17 mouse cellular contexts compared by ENCODE assay signal in the genomic region with DNA sequence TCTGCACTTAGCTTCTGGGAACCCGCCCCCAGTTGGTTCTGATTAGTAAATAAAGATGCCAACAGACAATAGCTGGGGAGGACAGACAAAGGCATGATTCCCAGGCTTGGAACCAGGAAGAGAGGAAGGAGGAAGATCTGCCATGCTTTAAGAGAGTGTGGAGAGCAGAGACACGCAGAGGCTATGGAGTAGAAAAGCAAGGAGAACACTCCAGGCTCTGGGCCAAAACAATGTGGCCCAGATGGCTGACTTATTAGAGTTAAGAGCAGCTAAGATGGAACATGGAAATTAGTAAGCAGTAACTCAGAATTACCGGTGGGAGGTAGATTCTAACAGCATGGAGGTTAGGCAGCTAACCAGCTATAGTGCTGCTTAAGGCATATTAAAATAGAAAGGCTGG.
A peak's percentile ranks its signal among the peaks of the same experiment; 100 is the strongest.
DNase-seq lines count a peak whose midpoint lies in the region; ATAC-seq and TF ChIP-seq lines count a peak whose summit lies in the region.
"Had no signal": no experiment of that assay in that cellular context is flagged by ENCODE, and none has a peak within 500 bp of the region (broad histone marks: within the 10 kb centered on the region; RNA-seq: fewer than 3 reads in every experiment).

No protein-coding gene starts in this region.

- H3K27ac ChIP-seq in kidney, postnatal 0 days = no peak overlapping the region
- no peak overlapping the region for H3K27ac ChIP-seq in kidney, embryonic 14.5 days (ENCODE audit: low read depth, low read length)
- H3K27ac ChIP-seq in cerebellum, adult 2 months (ENCODE audit: insufficient read depth, low read length) = peak overlapping the region; percentile 12; the same call in 1 of the 2 replicates
- no peak overlapping the region for H3K27ac ChIP-seq in midbrain, embryonic 14.5 days (replicated peaks; ENCODE audit: low read depth, low read length)
- no peak overlapping the region for H3K27ac ChIP-seq in hindbrain, embryonic 12.5 days
- H3K27ac ChIP-seq: liver, embryonic 14.5 days; midbrain, embryonic 13.5 days; neural tube, embryonic 12.5 days had no signal

- WGBS in kidney, postnatal 0 days = 67% methylated on average over 3 of the region's 3 CpGs
- WGBS in kidney, embryonic 14.5 days = 71% methylated on average over 3 of the region's 3 CpGs
- WGBS in cerebellum, adult 2 months = 6% methylated on average over 3 of the region's 3 CpGs
- WGBS in midbrain, embryonic 14.5 days = 62% methylated on average over 3 of the region's 3 CpGs
- WGBS in hindbrain, embryonic 12.5 days = 71% methylated on average over 3 of the region's 3 CpGs

- peak; percentile 9 for DNase-seq in kidney, postnatal 0 days (ENCODE audit: low spot score)
- peak; percentile 94 for DNase-seq in brain, adult 2 months (ENCODE audit: low read depth, low spot score)
- DNase-seq in cerebellum, adult 2 months = peak; percentile 79 to 89
- peak; percentile 21 to 41 for DNase-seq in layer of hippocampus, adult 8-10 months (ENCODE audit: low spot score in 2 of 2)
- no peak for DNase-seq in heart, postnatal 36 days
- DNase-seq in midbrain, embryonic 14.5 days = no peak
- DNase-seq: adrenal gland, adult 8-10 months; kidney, adult 8-10 months; lung, postnatal 36 days; retina, postnatal 1 day had no signal

- H3K36me3 ChIP-seq in kidney, postnatal 0 days (ENCODE audit: insufficient read depth, low read length) = no peaks in the 10 kb centered on the region
- H3K36me3 ChIP-seq in kidney, embryonic 14.5 days (ENCODE audit: control insufficient read depth, insufficient read depth, low read length) = no peaks in the 10 kb centered on the region
- no peaks in the 10 kb centered on the region for H3K36me3 ChIP-seq in midbrain, embryonic 14.5 days (ENCODE audit: control insufficient read depth, insufficient read depth, low read length)
- H3K36me3 ChIP-seq in hindbrain, embryonic 12.5 days = no peaks in the 10 kb centered on the region
- H3K36me3 ChIP-seq: midbrain, embryonic 13.5 days; neural tube, embryonic 12.5 days had no signal

- no peak overlapping the region for H3K4me3 ChIP-seq in kidney, postnatal 0 days (replicated peaks; ENCODE audit: low read depth, low read length)
- H3K4me3 ChIP-seq in kidney, embryonic 14.5 days (ENCODE audit: low read length) = no peak overlapping the region
- H3K4me3 ChIP-seq in cerebellum, adult 2 months (replicated peaks; ENCODE audit: insufficient read depth, low read depth, low read length) = no peak overlapping the region
- H3K4me3 ChIP-seq in midbrain, embryonic 14.5 days (replicated peaks; ENCODE audit: low read depth, low read length) = no peak overlapping the region
- H3K4me3 ChIP-seq in hindbrain, embryonic 12.5 days = no peak overlapping the region
- H3K4me3 ChIP-seq: midbrain, embryonic 13.5 days; neural tube, embryonic 12.5 days had no signal

- intact Hi-C loops in heart, postnatal 36 days (cut with DNase I) = no loop called here

- H3K9me3 ChIP-seq in kidney, postnatal 0 days (replicated peaks; ENCODE audit: low read length) = no peaks in the 10 kb centered on the region; the same call in 1 of the 2 replicates
- H3K9me3 ChIP-seq in kidney, embryonic 14.5 days (ENCODE audit: control insufficient read depth, low read length) = no peaks in the 10 kb centered on the region
- no peaks in the 10 kb centered on the region for H3K9me3 ChIP-seq in midbrain, embryonic 14.5 days (ENCODE audit: control insufficient read depth, low read length)
- no peaks in the 10 kb centered on the region for H3K9me3 ChIP-seq in hindbrain, embryonic 12.5 days (replicated peaks)
- H3K9me3 ChIP-seq: midbrain, embryonic 13.5 days had no signal

- no peak for ATAC-seq in kidney, postnatal 0 days (replicated peaks; ENCODE audit: low FRiP score, low read depth)
- ATAC-seq in kidney, embryonic 14.5 days (ENCODE audit: low FRiP score, low TSS enrichment) = no peak
- ATAC-seq in midbrain, embryonic 14.5 days (ENCODE audit: low FRiP score, low TSS enrichment) = no peak
- no peak for ATAC-seq in hindbrain, embryonic 12.5 days (ENCODE audit: low FRiP score)
- ATAC-seq: midbrain, embryonic 13.5 days; Patski had no signal

- TF ChIP-seq CTCF in kidney, postnatal 0 days (IDR thresholded peaks at IDR 0.05; ENCODE audit: low read depth) = no peak
- TF ChIP-seq CTCF in cerebellum, adult 2 months (IDR thresholded peaks at IDR 0.05; ENCODE audit: borderline replicate concordance, insufficient read depth, low read depth, low read length) = peak; percentile 46; the same call in 1 of the 2 replicates

- no peak overlapping the region for H3K9ac ChIP-seq in kidney, postnatal 0 days (ENCODE audit: low read depth, low read length)
- no peak overlapping the region for H3K9ac ChIP-seq in kidney, embryonic 14.5 days (ENCODE audit: low read depth, low read length)
- H3K9ac ChIP-seq in midbrain, embryonic 14.5 days (replicated peaks; ENCODE audit: low read length) = no peak overlapping the region
- H3K9ac ChIP-seq in hindbrain, embryonic 12.5 days = no peak overlapping the region
- H3K9ac ChIP-seq: liver, embryonic 14.5 days; midbrain, embryonic 13.5 days; neural tube, embryonic 12.5 days had no signal

- H3K27me3 ChIP-seq in kidney, postnatal 0 days (ENCODE audit: insufficient read depth, low read length) = no peaks in the 10 kb centered on the region
- H3K27me3 ChIP-seq in kidney, embryonic 14.5 days (ENCODE audit: control insufficient read depth, insufficient read depth, low read length) = no peaks in the 10 kb centered on the region
- no peaks in the 10 kb centered on the region for H3K27me3 ChIP-seq in cerebellum, adult 2 months (ENCODE audit: control insufficient read depth, insufficient read depth, low read length)
- no peaks in the 10 kb centered on the region for H3K27me3 ChIP-seq in midbrain, embryonic 14.5 days (ENCODE audit: control insufficient read depth, insufficient read depth, low read length)
- H3K27me3 ChIP-seq in hindbrain, embryonic 12.5 days = no peaks in the 10 kb centered on the region
- H3K27me3 ChIP-seq: CH12.LX; midbrain, embryonic 13.5 days; neural tube, embryonic 12.5 days; Patski had no signal

- TF ChIP-seq POLR2A in cerebellum, adult 2 months (IDR thresholded peaks at IDR 0.05; ENCODE audit: borderline replicate concordance, insufficient read depth, low read length) = no peak

- no peak overlapping the region for H3K4me2 ChIP-seq in kidney, postnatal 0 days (ENCODE audit: low read length)
- H3K4me2 ChIP-seq in kidney, embryonic 14.5 days (replicated peaks; ENCODE audit: low read depth, low read length) = no peak overlapping the region
- H3K4me2 ChIP-seq in midbrain, embryonic 14.5 days (ENCODE audit: low read length) = no peak overlapping the region
- H3K4me2 ChIP-seq in hindbrain, embryonic 12.5 days (replicated peaks) = no peak overlapping the region
- H3K4me2 ChIP-seq: midbrain, embryonic 13.5 days; neural tube, embryonic 12.5 days had no signal

- no peaks in the 10 kb centered on the region for H3K4me1 ChIP-seq in kidney, postnatal 0 days (replicated peaks; ENCODE audit: insufficient read depth, low read length)
- no peaks in the 10 kb centered on the region for H3K4me1 ChIP-seq in kidney, embryonic 14.5 days (ENCODE audit: control insufficient read depth, insufficient read depth, low read length)
- H3K4me1 ChIP-seq in cerebellum, adult 2 months (ENCODE audit: control insufficient read depth, insufficient read depth, low read length) = peaks cover 2% of the 10 kb centered on the region; the same call in 1 of the 2 replicates
- no peaks in the 10 kb centered on the region for H3K4me1 ChIP-seq in midbrain, embryonic 14.5 days (ENCODE audit: control insufficient read depth, insufficient read depth, low read length)
- H3K4me1 ChIP-seq in hindbrain, embryonic 12.5 days = no peaks in the 10 kb centered on the region
- H3K4me1 ChIP-seq: midbrain, embryonic 13.5 days; neural tube, embryonic 12.5 days had no signal

Comparison
In these comparisons a context has a peak if more than half of its experiments do, and no peak if none do; other contexts are left out.
1. DNase-seq: peak in kidney, postnatal 0 days (single experiment), brain, adult 2 months (single experiment), cerebellum, adult 2 months (2 of 2) and layer of hippocampus, adult 8-10 months (2 of 2); none in heart, postnatal 36 days (0 of 2) and midbrain, embryonic 14.5 days (single experiment).